Mouse (Mus musculus) hindbrain, embryonic 11.5 days (tissue): Measurements from ENCODE around the gene 2810006K23Rik. TPM values are rescaled to one million over a fixed set of nuclear protein-coding genes. Genes with fewer than 3 reads are reported as not detected.
"Not testable (repeated sequence)": the region's sequence is repeated elsewhere in the genome, so short reads cannot be mapped to it uniquely, and the experiment has no call there.

ENCODE experiments used
- ATAC-seq: fragments of 200-750 bp; cut with Nextera tagmentation; 2 replicates; pipeline ENCODE4 v1.8.0; 2017; ENCODE audit warnings: mild to moderate bottlenecking, moderate TSS enrichment, moderate library complexity; ENCODE audit not compliant: low FRiP score
- DNase-seq: peaks from one replicate; pipeline ENCODE4 v3.0.0-alpha.2; 2015; ENCODE audit warnings: low spot score
- H3K27ac ChIP-seq: fragments of 300-500 bp; sonication (generic); 2 replicates; pipeline ENCODE4 v1.5.1; 2014; ENCODE audit warnings: mild to moderate bottlenecking, low read depth, low read length
- H3K27me3 ChIP-seq: fragments of 300-500 bp; sonication (generic); 2 replicates; pipeline ENCODE4 v1.6.1; 2014; ENCODE audit warnings: mild to moderate bottlenecking, low read length, moderate library complexity, mixed read lengths; ENCODE audit not compliant: control insufficient read depth, insufficient read depth
- H3K36me3 ChIP-seq: fragments of 300-500 bp; sonication (generic); 2 replicates; pipeline ENCODE4 v1.6.1; 2014; ENCODE audit warnings: mild to moderate bottlenecking, low read length, moderate library complexity, mixed read lengths; ENCODE audit not compliant: control insufficient read depth, insufficient read depth
- H3K4me1 ChIP-seq: fragments of 300-500 bp; sonication (generic); replicated peaks from 2 replicates; pipeline ENCODE4 v1.6.1; 2014; ENCODE audit warnings: low read length, mixed read lengths; ENCODE audit not compliant: control insufficient read depth, insufficient read depth
- H3K4me2 ChIP-seq: fragments of 300-500 bp; sonication (generic); replicated peaks from 2 replicates; pipeline ENCODE4 v1.6.1; 2014; ENCODE audit warnings: mild to moderate bottlenecking, low read depth, low read length
- H3K4me3 ChIP-seq: fragments of 300-500 bp; sonication (generic); 2 replicates; pipeline ENCODE4 v1.5.1; 2014; ENCODE audit warnings: low read depth, low read length
- H3K9ac ChIP-seq: fragments of 300-500 bp; sonication (generic); 2 replicates; pipeline ENCODE4 v1.6.1; 2014; ENCODE audit warnings: low read depth, low read length
- H3K9me3 ChIP-seq: fragments of 300-500 bp; sonication (generic); 2 replicates; pipeline ENCODE4 v1.6.1; 2016; ENCODE audit warnings: low read length; ENCODE audit not compliant: control insufficient read depth
- WGBS: fragments of 180-500 bp; shearing (Covaris S2); extraction: QIAGEN DNeasy Blood & Tissue Kit; methylation state at CpG from one replicate; pipeline ENCODE4 v1.1.7; 2014; 5-methylcytosine and 5-hydroxymethylcytosine counted together
- polyA plus RNA-seq: library from polyadenylated mRNA; unstranded; fragments of >200 nt; fragmentation: Nextera tagmentation; extraction: Ambion mirVana; gene quantifications from 2 replicates; pipeline ENCODE4 v1.2.1, GENCODE M21; 2014

Gene 2810006K23Rik
- polyA plus RNA-seq, 1 experiment from 2014 or later, result 17.4 TPM

GRCm38 (mm10) chr5:124334392-124334791 lies 6.5 kb downstream of the 2810006K23Rik start:
- Histone ChIP-seq H3K27ac (peak overlapping the region; percentile 91), H3K4me2 (no peak overlapping the region), H3K27me3 (no peaks in the 10 kb centered on the region), H3K4me3 (no peak overlapping the region), H3K36me3 (no peaks in the 10 kb centered on the region), H3K4me1 (peaks cover 5% of the 10 kb centered on the region; the same call in 1 of the 2 replicates), H3K9me3 (no peaks in the 10 kb centered on the region), H3K9ac (no peak overlapping the region)
- ATAC-seq, result peak; percentile 86
- peak; percentile 65 for DNase-seq
- WGBS, result 23% methylated on average over 6 of the region's 6 CpGs

- no peak for DNase-seq
- 84% methylated on average over 9 of the region's 9 CpGs for WGBS
- no peak for ATAC-seq
- H3K27ac ChIP-seq, result peak overlapping the region; percentile 43
- H3K9ac ChIP-seq, result no peak overlapping the region
- H3K4me2 ChIP-seq, result no peak overlapping the region
- H3K36me3 ChIP-seq, result no peaks in the 10 kb centered on the region
- no peaks in the 10 kb centered on the region for H3K9me3 ChIP-seq
- no peak overlapping the region for H3K4me3 ChIP-seq
- H3K27me3 ChIP-seq, result no peaks in the 10 kb centered on the region
- H3K4me1 ChIP-seq, result peaks cover 5% of the 10 kb centered on the region; the same call in 1 of the 2 replicates
These were observed 9.2 kb downstream of the 2810006K23Rik start for GRCm38 (mm10) chr5:124337103-124337502.

- Histone ChIP-seq H3K27ac (peak overlapping the region; percentile 43; the same call in 1 of the 2 replicates), H3K4me3 (no peak overlapping the region), H3K9ac (no peak overlapping the region), H3K36me3 (no peaks in the 10 kb centered on the region), H3K4me1 (peaks cover 5% of the 10 kb centered on the region; the same call in 1 of the 2 replicates), H3K4me2 (no peak overlapping the region), H3K27me3 (no peaks in the 10 kb centered on the region), H3K9me3 (no peaks in the 10 kb centered on the region)
- ATAC-seq (no peak), DNase-seq (peak; percentile 33)
- WGBS, result 52% methylated on average over 9 of the region's 9 CpGs
These were observed 10.0 kb downstream of the 2810006K23Rik start for GRCm38 (mm10) chr5:124337909-124338308.

- H3K36me3 ChIP-seq, result no peaks in the 10 kb centered on the region
- DNase-seq, result no peak
- H3K9me3 ChIP-seq, result no peaks in the 10 kb centered on the region
- H3K27me3 ChIP-seq, result no peaks in the 10 kb centered on the region
- H3K4me1 ChIP-seq, result peaks cover 5% of the 10 kb centered on the region; the same call in 1 of the 2 replicates
- no peak overlapping the region for H3K27ac ChIP-seq
- no peak for ATAC-seq
- 0 out of 2 replicates have a peak overlapping the region, but pooled peaks have one; percentile 11 for H3K9ac ChIP-seq
- no peak overlapping the region for H3K4me3 ChIP-seq
- H3K4me2 ChIP-seq, result no peak overlapping the region
- WGBS, result 85% methylated on average over 8 of the region's 8 CpGs
These were observed 10.9 kb downstream of the 2810006K23Rik start for GRCm38 (mm10) chr5:124338791-124339190.

GRCm38 (mm10) chr5:124341753-124342339 lies 14.0 kb downstream of the 2810006K23Rik start:
- not testable (repeated sequence) for DNase-seq, H3K9me3 ChIP-seq, H3K9ac ChIP-seq, H3K4me2 ChIP-seq, H3K27ac ChIP-seq, H3K4me1 ChIP-seq, ATAC-seq, H3K4me3 ChIP-seq, H3K27me3 ChIP-seq
- peaks cover 13% of the 10 kb centered on the region for H3K36me3 ChIP-seq
- WGBS, result 76% methylated on average over 6 of the region's 6 CpGs

- Histone ChIP-seq H3K4me2 (no peak overlapping the region), H3K9ac (no peak overlapping the region), H3K4me3 (no peak overlapping the region), H3K4me1 (0 out of 2 replicates have a peak, but pooled peaks cover 3% of the 10 kb centered on the region), H3K9me3 (no peaks in the 10 kb centered on the region), H3K27me3 (no peaks in the 10 kb centered on the region), H3K36me3 (peaks cover 13% of the 10 kb centered on the region), H3K27ac (no peak overlapping the region)
- DNase-seq (no peak), ATAC-seq (no peak)
- WGBS, result 83% methylated on average over 8 of the region's 8 CpGs
These were observed 15.0 kb downstream of the 2810006K23Rik start for GRCm38 (mm10) chr5:124342897-124343296.

- H3K9ac ChIP-seq, result no peak overlapping the region
- H3K4me3 ChIP-seq, result peak overlapping the region; percentile 1; the same call in 1 of the 2 replicates
- WGBS, result 94% methylated on average over 17 of the region's 17 CpGs
- DNase-seq (no peak), ATAC-seq (no peak)
- no peak overlapping the region for H3K4me2 ChIP-seq
- H3K9me3 ChIP-seq, result no peaks in the 10 kb centered on the region
- H3K4me1 ChIP-seq, result peaks cover 9% of the 10 kb centered on the region
- peaks cover 20% of the 10 kb centered on the region for H3K36me3 ChIP-seq
- no peaks in the 10 kb centered on the region for H3K27me3 ChIP-seq
- peak overlapping the region; percentile 100 for H3K27ac ChIP-seq
These were observed 21.3 kb downstream of the 2810006K23Rik start for GRCm38 (mm10) chr5:124349196-124349595.

- no peak for DNase-seq
- peak overlapping the region; percentile 98 for H3K4me3 ChIP-seq
These were observed 22.5 kb downstream of the 2810006K23Rik start for GRCm38 (mm10) chr5:124350350-124350749.

GRCm38 (mm10) chr5:124351111-124351560 lies 23.2 kb downstream of the 2810006K23Rik start:
- ATAC-seq, result peak; percentile 73
- Histone ChIP-seq H3K4me1 (peaks cover 9% of the 10 kb centered on the region), H3K4me3 (peak overlapping the region; percentile 98), H3K4me2 (peak overlapping the region; percentile 89), H3K9ac (peak overlapping the region; percentile 100), H3K27ac (peak overlapping the region; percentile 100), H3K36me3 (peaks cover 13% of the 10 kb centered on the region), H3K9me3 (no peaks in the 10 kb centered on the region), H3K27me3 (no peaks in the 10 kb centered on the region)
- 22% methylated on average over 7 of the region's 7 CpGs for WGBS
- peak; percentile 83 for DNase-seq

More at GRCm38 (mm10) chr5:124350350-124350749, 22.5 kb downstream of the 2810006K23Rik start:
- peaks cover 15% of the 10 kb centered on the region for H3K36me3 ChIP-seq
- peaks cover 9% of the 10 kb centered on the region for H3K4me1 ChIP-seq
- no peak for ATAC-seq
- H3K9ac ChIP-seq, result peak overlapping the region; percentile 100
- no peaks in the 10 kb centered on the region for H3K27me3 ChIP-seq
- WGBS, result 93% methylated on average over 2 of the region's 2 CpGs
- H3K9me3 ChIP-seq, result no peaks in the 10 kb centered on the region
- peak overlapping the region; percentile 100 for H3K27ac ChIP-seq
- H3K4me2 ChIP-seq, result peak overlapping the region; percentile 89
